Mouse (Mus musculus) liver, embryonic 14.5 days (tissue): ENCODE measurements at regions not wholly inside any gene's neighbourhood (a gene's known extent, or its start where the extent isn't known, plus 50 kb on each side); places are given as distances from the start of the nearest gene placed in this dataset.

ENCODE experiments used
- ATAC-seq: fragments of 200-750 bp; cut with Nextera tagmentation; 2 replicates; pipeline ENCODE4 v1.8.0; 2017; ENCODE audit warnings: moderate number of reproducible peaks, mild to moderate bottlenecking, moderate library complexity; ENCODE audit not compliant: insufficient read depth
- DNase-seq, 3 experiments: peaks; one replicate each; pipeline ENCODE4 v3.0.0-alpha.2; 2012 to 2013; ENCODE audit warnings: low read depth in 3 of 3, low spot score in 3 of 3
- H3K27ac ChIP-seq: fragments of 300-500 bp; sonication (generic); 2 replicates; pipeline ENCODE4 v1.5.1; 2014; ENCODE audit warnings: moderate library complexity, mild to moderate bottlenecking, control low read depth, inconsistent platforms
- H3K27me3 ChIP-seq: fragments of 300-500 bp; sonication (generic); 2 replicates; pipeline ENCODE4 v1.6.1; 2014; ENCODE audit warnings: mild to moderate bottlenecking, low read length, moderate library complexity; ENCODE audit not compliant: control insufficient read depth, insufficient read depth
- H3K36me3 ChIP-seq: fragments of 300-500 bp; sonication (generic); replicated peaks from 2 replicates; pipeline ENCODE4 v1.6.1; 2014; ENCODE audit warnings: low read depth; ENCODE audit not compliant: control insufficient read depth, insufficient read depth
- H3K4me1 ChIP-seq, 2 experiments: fragments of 200-500 bp in 1 of 2; fragments of 300-500 bp in 1 of 2; sonication (generic) in 1 of 2; replicated peaks; 2 replicates each; pipeline ENCODE4 v1.6.1; 2012 to 2014; ENCODE audit warnings: antibody characterized with exemption in 1 of 2, inconsistent platforms in 1 of 2, low read length in 1 of 2; ENCODE audit not compliant: control insufficient read depth in 2 of 2, insufficient read depth in 2 of 2
- H3K4me2 ChIP-seq: fragments of 300-500 bp; sonication (generic); 2 replicates; pipeline ENCODE4 v1.6.1; 2014; ENCODE audit warnings: low read depth, mild to moderate bottlenecking, control low read depth, moderate library complexity
- H3K4me3 ChIP-seq, 2 experiments: fragments of 200-500 bp in 1 of 2; fragments of 300-500 bp in 1 of 2; sonication (generic) in 1 of 2; 2 replicates each; pipeline ENCODE4 v1.5.1; 2012 to 2014; ENCODE audit warnings: low read depth in 2 of 2, low read length in 2 of 2, mild to moderate bottlenecking in 2 of 2, control low read depth in 1 of 2, inconsistent platforms in 1 of 2, moderate library complexity in 1 of 2; ENCODE audit not compliant: insufficient read depth in 1 of 2
- H3K9ac ChIP-seq: fragments of 300-500 bp; sonication (generic); replicated peaks from 2 replicates; pipeline ENCODE4 v1.6.1; 2014; ENCODE audit warnings: mild to moderate bottlenecking, control low read depth, moderate library complexity
- H3K9me3 ChIP-seq: fragments of 300-500 bp; sonication (generic); 2 replicates; pipeline ENCODE4 v1.6.1; 2016; ENCODE audit warnings: low read length, mixed read lengths; ENCODE audit not compliant: control insufficient read depth
- CTCF ChIP-seq: IDR thresholded peaks from 2 replicates; pipeline ENCODE4 v1.5.1; 2016; ENCODE audit warnings: antibody characterized with exemption, low read depth, control low read depth
- EP300 ChIP-seq: IDR thresholded peaks from 2 replicates; pipeline ENCODE4 v1.6.1; 2016; ENCODE audit warnings: antibody characterized with exemption, low read depth
- WGBS: fragments of 180-500 bp; shearing (Covaris S2); extraction: QIAGEN DNeasy Blood & Tissue Kit; methylation state at CpG from one replicate; pipeline ENCODE4 v1.1.7; 2014; ENCODE audit not compliant: insufficient replicate concordance; 5-methylcytosine and 5-hydroxymethylcytosine counted together

DNA sequence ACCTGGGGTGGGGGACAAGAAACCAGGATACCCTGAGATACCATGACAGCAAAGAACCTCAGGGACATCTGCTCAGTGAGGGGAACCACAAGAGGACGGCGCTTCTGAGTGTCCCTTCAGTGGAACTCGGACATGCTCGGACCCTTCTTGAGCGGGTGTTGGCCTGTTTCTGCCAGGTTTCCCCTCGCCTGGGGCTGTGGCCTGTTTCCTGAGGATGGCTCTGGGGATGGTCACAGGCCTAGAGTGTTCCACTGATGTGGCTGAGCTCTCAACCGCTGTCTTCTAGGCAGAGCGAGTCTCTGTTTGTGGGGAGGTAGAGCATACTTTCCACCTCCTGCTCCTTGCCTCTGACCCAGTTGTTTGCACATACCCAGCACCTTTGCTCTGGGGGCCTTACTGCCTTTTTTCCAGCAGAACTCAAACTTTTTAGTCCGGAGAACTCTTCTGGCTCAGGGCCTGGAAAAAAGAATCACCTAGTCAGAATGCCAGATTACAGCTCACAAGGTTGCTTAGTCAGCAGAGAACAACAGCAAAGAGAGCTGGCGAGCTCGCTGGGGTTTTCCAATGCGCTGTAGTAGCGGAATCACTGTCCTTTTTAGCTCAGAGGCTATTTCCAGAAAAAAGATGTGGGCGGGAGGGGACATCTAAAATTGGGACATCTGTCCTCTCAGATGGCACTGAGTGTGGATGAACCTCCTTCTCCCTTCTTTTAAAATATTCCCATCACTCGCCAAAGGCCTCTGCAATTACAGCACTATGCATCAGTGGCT, 65.3 kb downstream of the Med10 start:
- no peaks in the 10 kb centered on the region for H3K36me3 ChIP-seq
- no peaks in the 10 kb centered on the region for H3K4me1 ChIP-seq
- no peak overlapping the region for H3K4me3 ChIP-seq
- WGBS = 60% methylated on average over 15 of the region's 15 CpGs
- DNase-seq (no peak), ATAC-seq (no peak)
- no peak overlapping the region for H3K27ac ChIP-seq
- no peaks in the 10 kb centered on the region for H3K9me3 ChIP-seq
- TF ChIP-seq EP300 = no peak
- TF ChIP-seq CTCF = no peak
- no peak overlapping the region for H3K4me2 ChIP-seq
- no peaks in the 10 kb centered on the region for H3K27me3 ChIP-seq
- no peak overlapping the region for H3K9ac ChIP-seq

DNA sequence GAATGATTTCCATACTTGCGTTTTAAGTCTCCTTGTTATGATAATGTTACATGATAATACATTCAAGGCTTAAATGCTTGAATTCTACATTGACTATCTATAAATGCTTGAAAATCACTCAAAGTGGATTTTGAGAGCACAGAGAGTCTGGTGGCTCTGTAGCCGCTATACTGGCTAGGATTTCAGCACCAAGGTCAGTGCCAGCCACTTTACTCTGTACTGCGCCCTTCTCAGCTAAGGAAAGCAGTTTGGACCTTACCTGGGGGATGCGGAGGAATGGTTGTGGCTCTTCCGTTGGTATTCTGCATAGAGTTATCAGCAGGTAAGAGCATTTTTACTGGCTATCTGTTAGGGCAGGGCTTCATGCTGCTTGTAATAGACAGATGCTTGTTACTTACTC, 94.3 kb downstream of the Med10 start:
- 22% methylated on average over 5 of the region's 5 CpGs for WGBS
- Histone ChIP-seq H3K36me3 (no peaks in the 10 kb centered on the region), H3K27ac (no peak overlapping the region), H3K27me3 (no peaks in the 10 kb centered on the region), H3K4me1 (no peaks in the 10 kb centered on the region), H3K4me2 (no peak overlapping the region), H3K9ac (no peak overlapping the region), H3K9me3 (no peaks in the 10 kb centered on the region), H3K4me3 (no peak overlapping the region)
- TF ChIP-seq CTCF (no peak), EP300 (no peak)
- no peak for ATAC-seq
- no peak for DNase-seq

DNA sequence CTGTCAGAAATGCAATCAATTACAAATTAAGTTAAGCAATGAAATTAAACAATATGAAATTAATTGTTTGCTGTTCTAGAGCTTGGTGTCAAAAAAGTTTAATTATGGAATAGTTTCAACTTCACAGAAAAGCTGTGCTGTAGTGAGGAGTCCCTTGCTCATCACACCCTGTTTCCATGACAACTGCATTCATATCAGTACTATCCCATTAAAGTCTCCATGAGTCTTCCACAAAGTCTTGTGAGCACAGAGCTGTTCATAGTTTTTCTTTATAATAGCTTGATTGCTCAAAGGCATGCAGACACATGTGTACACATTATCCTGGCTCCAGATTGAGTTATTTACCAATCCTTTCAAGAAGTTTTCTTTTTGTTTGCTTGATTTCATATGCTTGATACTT, 98.9 kb downstream of the Med10 start:
- DNase-seq (no peak), ATAC-seq (no peak)
- Histone ChIP-seq H3K4me3 (no peak overlapping the region), H3K4me1 (no peaks in the 10 kb centered on the region), H3K27ac (no peak overlapping the region), H3K9ac (no peak overlapping the region), H3K36me3 (no peaks in the 10 kb centered on the region), H3K27me3 (no peaks in the 10 kb centered on the region), H3K9me3 (no peaks in the 10 kb centered on the region), H3K4me2 (no peak overlapping the region)
- no peak for TF ChIP-seq EP300
- no peak for TF ChIP-seq CTCF

DNA sequence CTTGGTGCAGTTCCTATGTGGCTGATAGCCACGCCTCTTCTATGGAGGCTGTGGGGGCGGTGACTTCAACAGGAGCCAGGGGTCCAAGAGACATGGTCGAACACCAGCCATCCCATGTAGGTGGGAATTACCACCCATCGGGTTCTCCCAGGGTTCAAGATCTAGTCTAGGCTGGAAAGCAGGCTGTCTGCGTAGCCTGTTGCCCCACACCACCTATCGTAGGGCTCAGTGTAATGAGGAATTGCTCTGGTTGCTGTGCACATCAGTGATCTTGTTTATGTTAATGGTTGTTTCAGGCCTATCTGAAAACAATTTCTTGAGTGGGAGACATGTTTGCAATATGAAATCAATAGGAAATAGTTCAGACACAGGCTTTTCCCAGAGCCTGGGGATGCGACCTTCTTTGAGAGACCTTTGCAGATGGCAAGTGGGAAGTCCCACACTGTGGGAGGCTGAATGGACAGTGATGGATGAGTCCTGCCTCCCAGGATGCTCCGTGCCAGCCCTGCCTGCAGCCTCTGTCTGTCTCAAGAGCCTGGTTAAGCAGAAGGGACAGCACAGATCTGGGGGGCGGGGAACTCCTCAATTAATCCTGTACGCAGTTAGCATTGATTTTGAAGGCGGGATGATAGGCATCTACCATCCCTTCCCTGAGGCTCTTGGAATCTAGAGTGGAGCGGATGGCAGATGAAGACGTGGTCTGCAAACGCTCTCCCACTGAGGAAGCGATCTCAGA, 104.8 kb downstream of the Med10 start:
- Histone ChIP-seq H3K9me3 (no peaks in the 10 kb centered on the region), H3K27me3 (no peaks in the 10 kb centered on the region), H3K4me1 (no peaks in the 10 kb centered on the region), H3K27ac (no peak overlapping the region), H3K9ac (no peak overlapping the region), H3K4me2 (no peak overlapping the region), H3K36me3 (no peaks in the 10 kb centered on the region), H3K4me3 (no peak overlapping the region)
- ATAC-seq (no peak), DNase-seq (no peak)
- WGBS = 59% methylated on average over 15 of the region's 15 CpGs
- TF ChIP-seq CTCF (no peak), EP300 (no peak)

DNA sequence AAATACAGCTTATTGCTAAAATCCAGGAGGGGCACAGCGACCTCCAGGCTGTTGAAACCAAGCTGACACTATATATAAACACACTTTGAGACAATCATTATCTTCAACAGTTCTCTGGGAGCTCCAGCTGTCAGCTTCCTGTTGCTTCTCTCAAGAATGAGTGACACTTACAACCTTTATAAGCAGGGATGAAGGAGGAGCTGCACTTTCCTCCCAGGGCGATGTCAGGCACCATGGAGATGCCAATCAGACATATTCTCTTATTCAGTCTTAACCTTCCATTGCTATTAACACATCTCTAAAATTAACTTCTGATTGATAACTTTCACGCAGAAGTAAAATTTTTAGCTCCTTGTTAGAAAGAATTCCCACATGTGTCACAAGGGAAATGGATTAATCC, 113.6 kb downstream of the Med10 start:
- Histone ChIP-seq H3K9ac (no peak overlapping the region), H3K9me3 (no peaks in the 10 kb centered on the region), H3K4me3 (no peak overlapping the region), H3K4me1 (no peaks in the 10 kb centered on the region), H3K4me2 (no peak overlapping the region), H3K36me3 (no peaks in the 10 kb centered on the region), H3K27me3 (no peaks in the 10 kb centered on the region), H3K27ac (no peak overlapping the region)
- no peak for DNase-seq
- no peak for TF ChIP-seq EP300
- 33% methylated on average over 3 of the region's 3 CpGs for WGBS
- ATAC-seq = no peak
